Mouse (Mus musculus) layer of hippocampus, adult 11-12 months (tissue): ENCODE measurements around the gene Masp1.

ENCODE experiments used
- DNase-seq: peaks from one replicate; pipeline ENCODE4 v3.0.0; 2022; ENCODE audit warnings: low spot score

The Masp1 gene

GRCm38 (mm10) chr16:23520235-23520871 is at the start of gene Masp1, which contains the start of gene Rtp4:
Gene Masp1 (minus strand): TSS chr16:23520815.
Gene Rtp4 (plus strand): TSS chr16:23520291.
- peak; percentile 52 for DNase-seq

GRCm38 (mm10) chr16:23568369-23568958 is 47.8 kb upstream of the Masp1 start:
- no peak for DNase-seq

GRCm38 (mm10) chr16:23557669-23558068 is 37.1 kb upstream of the Masp1 start:
- DNase-seq: no peak

- no peak for DNase-seq
Measured at GRCm38 (mm10) chr16:23557195-23557594, 36.6 kb upstream of the Masp1 start.

- DNase-seq: no peak
Measured at GRCm38 (mm10) chr16:23554673-23555072, 34.1 kb upstream of the Masp1 start.

- DNase-seq: no peak
Measured at GRCm38 (mm10) chr16:23550981-23551582, 30.5 kb upstream of the Masp1 start.

GRCm38 (mm10) chr16:23550346-23550980 is 29.8 kb upstream of the Masp1 start:
- peak; percentile 70 for DNase-seq

GRCm38 (mm10) chr16:23547783-23548182 is 27.2 kb upstream of the Masp1 start:
- DNase-seq: no peak

GRCm38 (mm10) chr16:23544361-23544760 is 23.7 kb upstream of the Masp1 start:
- no peak for DNase-seq

- DNase-seq: no peak
Measured at GRCm38 (mm10) chr16:23542866-23543265, 22.3 kb upstream of the Masp1 start.

GRCm38 (mm10) chr16:23541046-23541445 is 20.4 kb upstream of the Masp1 start:
- no peak for DNase-seq

- DNase-seq: no peak
Measured at GRCm38 (mm10) chr16:23533707-23534106, 13.1 kb upstream of the Masp1 start.

GRCm38 (mm10) chr16:23529186-23529585 is 8.6 kb upstream of the Masp1 start:
- no peak for DNase-seq

- DNase-seq: no peak
Measured at GRCm38 (mm10) chr16:23522081-23522480, 1.5 kb upstream of the Masp1 start.

- DNase-seq: no peak
Measured at GRCm38 (mm10) chr16:23521092-23521491, 477 bp upstream of the Masp1 start.

GRCm38 (mm10) chr16:23519771-23520170 is 844 bp downstream of the Masp1 start:
- DNase-seq: no peak

- DNase-seq: no peak
Measured at GRCm38 (mm10) chr16:23518567-23519369, 1.8 kb downstream of the Masp1 start.

GRCm38 (mm10) chr16:23517754-23518566 is 2.7 kb downstream of the Masp1 start:
- no peak for DNase-seq

GRCm38 (mm10) chr16:23517230-23517629 is 3.4 kb downstream of the Masp1 start:
- no peak for DNase-seq

- no peak for DNase-seq
Measured at GRCm38 (mm10) chr16:23516606-23517005, 4.0 kb downstream of the Masp1 start.

GRCm38 (mm10) chr16:23515766-23516165 is 4.8 kb downstream of the Masp1 start:
- DNase-seq: peak; percentile 72
